Mouse (Mus musculus) adrenal gland, postnatal 36 days (tissue): ENCODE measurements around the gene Ppy. TPM values are rescaled to one million over a fixed set of nuclear protein-coding genes. Genes with fewer than 3 reads are reported as not detected.

Source experiments
- DNase-seq, 2 experiments: peaks; one replicate each; pipeline ENCODE4 v3.0.0; 2021; ENCODE audit warnings: mixed read lengths in 1 of 2
- long read RNA-seq, 2 experiments: library from polyadenylated mRNA; stranded (forward); transcript quantifications; one replicate each; pipeline ENCODE4 v2.0.0; 2021; ENCODE audit warnings: borderline sequencing depth in 2 of 2
- total RNA-seq, 2 experiments: library from RNA; stranded (reverse); gene quantifications; 2 replicates each; pipeline ENCODE4 v1.2.3; 2021

The Ppy gene
- total RNA-seq, result not detected
- long read RNA-seq, experiment 1, result 0 reads
- long read RNA-seq, experiment 2, result 0 reads

DNA sequence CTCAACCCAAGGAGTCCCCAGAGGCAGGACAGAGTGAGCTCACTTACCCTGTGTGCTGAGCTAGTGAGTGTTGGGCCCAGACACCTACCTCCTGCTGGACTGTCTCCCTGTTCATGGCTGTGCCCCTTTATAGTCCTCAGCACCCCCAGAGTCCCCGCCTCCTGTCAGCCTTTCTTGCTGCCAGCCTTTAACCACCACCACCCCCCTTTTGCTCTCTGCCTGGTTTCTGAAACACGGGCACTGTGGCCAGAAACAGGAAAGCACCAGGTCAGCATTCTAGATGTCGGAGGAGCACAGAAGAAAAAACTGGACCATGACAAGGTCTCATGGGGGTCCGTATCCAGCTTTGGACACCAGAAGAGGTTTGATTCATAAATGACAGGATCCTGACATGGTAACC is at the start of gene Ppy:
TSS of gene Ppy (minus strand) at position 101 of the 400 bp plus-strand sequence.
- no peak for DNase-seq

DNA sequence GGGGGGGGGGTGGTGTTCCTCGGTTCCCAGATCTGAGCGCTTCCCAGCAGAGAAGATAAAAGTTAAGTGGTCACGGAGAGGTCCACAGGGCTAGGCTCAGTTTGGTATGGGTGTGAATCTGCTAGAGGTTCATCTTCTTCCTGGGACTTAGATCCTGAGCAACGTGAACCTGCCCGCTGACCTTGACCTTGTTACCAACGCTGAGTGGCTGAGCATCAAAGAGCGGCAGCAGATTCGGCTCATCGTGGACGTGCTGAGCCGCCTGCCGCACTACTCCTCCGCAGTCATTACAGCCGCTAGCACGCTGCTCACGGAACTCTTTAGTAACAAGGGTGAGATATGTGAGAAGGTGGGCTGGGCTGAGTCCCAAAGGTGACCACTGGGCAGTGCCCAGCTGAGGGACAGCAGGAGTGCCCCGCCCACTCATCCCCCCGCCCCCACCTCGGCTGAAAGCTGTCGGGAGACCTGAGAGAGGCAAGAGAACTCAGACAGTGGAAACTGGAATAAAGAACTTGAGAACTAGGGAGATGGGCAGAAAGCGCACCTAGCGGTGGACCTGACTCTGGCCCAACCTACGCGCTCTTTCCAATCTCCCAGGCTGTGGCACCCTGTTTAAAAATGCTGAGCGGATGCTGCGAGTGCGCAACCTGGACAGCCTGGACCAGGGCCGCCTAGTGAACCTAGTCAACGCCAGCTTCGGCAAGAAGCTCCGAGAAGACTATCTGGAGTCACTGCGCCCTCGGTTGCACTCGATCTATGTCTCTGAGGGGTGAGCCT is 46.3 kb upstream of the Ppy start:
- DNase-seq, result no peak

DNA sequence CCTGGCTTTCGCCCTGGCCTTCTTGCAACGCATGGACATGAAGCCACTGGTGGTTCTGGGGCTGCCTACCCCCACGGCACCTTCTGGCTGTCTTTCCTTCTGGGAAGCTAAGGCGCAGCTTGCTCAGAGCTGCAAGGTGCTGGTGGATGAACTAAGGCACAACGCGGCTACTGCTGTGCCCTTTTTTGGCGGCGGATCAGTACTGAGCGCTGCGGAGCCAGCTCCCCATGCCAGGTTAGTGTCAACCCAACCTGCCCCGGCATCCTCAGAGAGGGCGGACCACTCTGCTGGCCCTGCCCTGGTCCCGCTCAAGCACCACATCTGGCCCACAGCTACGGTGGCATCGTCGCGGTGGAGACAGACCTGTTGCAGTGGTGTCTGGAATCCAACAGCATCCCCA is 45.4 kb upstream of the Ppy start:
- DNase-seq, result no peak

DNA sequence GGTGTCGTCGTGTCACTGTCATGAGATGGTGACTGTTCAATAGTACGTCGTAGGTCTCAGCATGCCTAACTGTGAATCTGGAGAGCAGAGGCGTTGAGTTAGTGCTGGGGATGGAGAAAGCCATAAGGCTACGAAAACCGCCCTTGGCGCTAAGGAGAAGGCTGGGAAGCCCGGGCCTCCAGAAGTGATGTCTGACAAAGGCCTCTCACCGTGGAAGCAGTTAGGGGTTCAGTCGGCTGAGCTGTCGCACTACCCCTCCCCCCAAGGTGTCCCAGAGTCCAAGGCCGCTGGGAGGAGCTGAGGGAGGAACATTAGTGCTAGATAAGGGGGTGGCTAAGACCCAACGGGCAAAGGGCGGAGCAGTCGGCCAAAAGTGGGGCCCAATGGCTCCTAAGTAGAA is 44.9 kb upstream of the Ppy start:
- peak; percentile 36 to 70 for DNase-seq

DNA sequence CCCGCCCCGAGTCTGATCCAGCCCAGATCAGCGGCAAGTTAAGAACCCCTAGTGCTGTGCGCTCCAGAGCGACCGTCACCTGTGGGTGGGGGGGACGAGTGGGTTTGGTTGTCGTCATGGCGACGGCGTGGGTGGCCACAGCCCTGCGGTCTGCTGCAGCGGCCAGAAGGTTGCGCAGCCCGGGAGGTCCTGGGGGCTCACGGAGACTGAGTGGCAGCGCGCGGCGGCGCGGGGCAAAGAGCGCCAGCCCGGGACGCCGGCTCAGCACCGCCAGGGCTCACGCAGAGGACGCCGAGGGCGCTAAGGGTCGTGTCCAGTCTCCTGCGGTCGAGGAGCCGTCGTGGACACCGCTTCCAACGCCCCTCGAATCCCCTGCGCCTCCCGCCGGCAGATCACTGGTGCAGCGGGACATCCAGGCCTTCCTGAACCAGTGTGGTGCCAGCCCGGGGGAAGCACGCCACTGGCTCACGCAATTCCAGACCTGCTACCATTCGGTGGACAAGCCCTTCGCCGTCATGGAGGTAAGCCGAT is 44.4 kb upstream of the Ppy start, which contains the start of gene Nags:
TSS of gene Nags (plus strand) at position 43 of the 531 bp plus-strand sequence.
- DNase-seq, result peak in 1 of 2 experiments; percentile 39

DNA sequence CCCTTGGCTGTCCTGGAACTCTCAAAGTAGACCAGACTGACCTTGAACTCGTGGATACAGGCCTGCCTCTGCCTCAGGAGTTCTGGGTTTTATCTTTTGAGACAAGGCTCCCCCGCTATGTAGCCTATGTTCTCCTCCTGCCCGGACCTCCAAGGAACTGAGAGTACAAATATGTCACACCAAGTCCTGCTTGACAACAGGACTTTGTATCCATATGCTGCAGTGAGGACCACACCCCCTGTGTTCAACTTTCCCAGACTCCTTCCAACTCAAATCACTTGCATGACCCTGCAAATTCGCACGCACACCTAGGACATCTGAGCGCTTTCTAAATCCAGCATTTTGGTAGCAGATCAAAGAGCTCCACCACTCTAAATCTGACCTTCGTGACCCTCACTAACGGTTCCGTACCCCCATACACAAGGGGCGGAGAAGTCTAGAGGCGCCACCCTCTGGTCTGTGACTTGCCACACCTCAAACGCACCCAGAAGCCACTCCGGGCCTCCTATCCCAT is 43.9 kb upstream of the Ppy start:
- no peak for DNase-seq

DNA sequence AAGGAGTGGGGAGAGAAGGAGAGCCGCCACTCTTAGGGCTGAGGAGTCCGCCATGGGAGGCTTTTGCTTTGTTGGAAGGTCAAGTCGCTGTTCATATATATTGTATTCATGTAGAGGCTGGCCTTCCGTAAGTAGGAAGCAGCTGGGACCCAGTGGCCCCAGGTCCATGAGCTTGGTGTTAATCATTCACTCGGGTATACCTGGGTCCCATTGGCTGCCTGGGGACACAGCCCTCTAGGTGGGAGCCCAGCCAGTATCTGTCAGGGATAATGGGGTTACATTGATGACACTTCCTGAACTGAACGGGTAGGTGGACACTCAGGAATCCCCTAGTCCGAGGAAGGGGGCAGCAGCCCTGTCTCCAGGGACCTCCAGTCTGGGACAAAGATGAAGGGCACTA is 41.2 kb upstream of the Ppy start:
- no peak for DNase-seq

DNA sequence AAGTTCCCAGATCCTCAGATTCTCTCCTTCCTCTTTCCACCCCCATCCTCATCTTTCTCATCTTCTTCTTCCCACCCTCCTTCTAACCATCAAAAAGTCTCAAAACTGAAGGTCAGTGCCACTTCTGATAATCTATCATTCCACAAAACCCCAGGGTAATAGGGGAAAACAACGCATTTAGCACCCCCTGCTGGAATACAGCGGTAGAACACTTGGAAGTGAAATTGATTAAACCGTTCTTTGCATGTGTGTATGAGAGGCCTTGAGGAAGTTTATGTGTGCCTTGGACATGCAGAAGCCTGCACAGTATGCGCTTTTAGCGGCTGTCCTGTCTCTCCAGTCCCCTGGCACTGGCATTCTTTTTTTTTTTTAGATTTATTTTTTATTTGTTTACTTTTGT is 39.4 kb upstream of the Ppy start:
- peak; percentile 54 to 71 for DNase-seq

DNA sequence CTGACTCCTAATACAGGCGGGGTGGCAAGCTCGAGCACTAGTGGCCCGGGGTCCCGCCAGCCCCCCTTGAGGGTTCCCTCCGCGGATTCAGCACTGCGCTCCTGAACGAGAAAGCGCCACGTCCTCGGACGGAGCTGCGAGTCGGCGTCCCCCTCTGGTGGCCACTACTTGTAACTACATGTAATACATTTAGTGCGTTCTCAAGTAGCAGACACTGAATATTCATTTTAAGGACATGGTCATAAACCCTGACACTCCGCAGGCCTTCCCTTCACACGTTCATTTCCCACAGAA is 37.3 kb upstream of the Ppy start:
- DNase-seq, result peak; percentile 67 to 79

DNA sequence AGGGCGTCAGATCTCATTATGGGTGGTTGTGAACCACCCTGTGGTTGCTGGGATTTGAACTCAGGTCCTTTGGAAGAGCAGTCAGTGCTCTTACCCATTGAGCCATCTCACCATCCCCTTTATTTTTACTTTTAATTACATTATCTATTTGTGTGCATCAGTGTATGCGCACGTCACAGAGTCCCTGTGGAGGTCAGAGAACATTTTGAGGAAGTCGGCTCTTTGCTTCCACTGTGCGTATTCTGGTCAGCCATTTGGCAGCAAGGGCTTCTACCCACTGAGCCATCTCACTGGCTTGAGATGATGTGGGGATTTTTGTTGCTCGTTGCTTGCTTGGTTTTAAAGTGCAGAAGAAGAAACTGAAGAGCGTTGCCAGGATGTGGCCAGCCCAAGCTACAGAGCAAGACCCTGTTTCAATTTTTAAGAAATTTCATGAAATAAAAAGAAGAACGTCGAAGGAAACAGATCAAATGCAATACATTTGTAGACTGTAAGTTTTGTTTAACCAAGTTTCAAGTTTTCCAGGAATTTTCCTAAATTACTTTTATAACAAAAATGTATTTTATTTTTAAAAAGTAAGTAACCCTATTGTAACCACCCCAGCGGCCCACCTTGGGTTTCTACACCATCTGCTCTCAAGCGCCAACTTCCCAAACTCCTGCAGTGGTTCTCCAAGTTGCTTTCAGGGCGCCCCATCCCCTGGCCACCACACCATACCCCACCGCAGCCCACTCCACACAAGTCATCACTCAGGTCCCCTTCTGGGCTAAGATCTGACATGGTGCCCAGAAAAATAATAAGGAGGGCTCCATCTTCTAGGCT is 36.7 kb upstream of the Ppy start:
- no peak for DNase-seq

DNA sequence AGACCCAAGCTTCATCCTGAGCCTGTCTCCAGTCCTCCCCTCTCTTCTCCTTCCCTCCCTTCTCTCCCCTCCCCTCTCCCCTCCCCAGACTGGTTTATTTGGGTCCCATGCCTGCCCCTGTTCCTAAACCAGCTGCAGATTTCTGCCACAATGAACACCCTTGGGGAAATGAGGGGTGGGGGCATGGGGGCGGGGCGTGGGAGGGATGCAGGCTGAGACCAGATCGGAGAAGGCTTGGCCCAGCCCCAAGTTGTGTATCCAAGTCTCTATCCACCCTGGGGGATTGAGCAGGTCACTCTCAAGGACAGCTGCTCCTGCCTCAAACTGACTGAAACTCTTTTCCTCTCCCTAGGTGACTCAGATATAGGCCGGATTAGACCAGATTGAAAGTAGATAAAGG is 33.4 kb upstream of the Ppy start:
- DNase-seq, result no peak

DNA sequence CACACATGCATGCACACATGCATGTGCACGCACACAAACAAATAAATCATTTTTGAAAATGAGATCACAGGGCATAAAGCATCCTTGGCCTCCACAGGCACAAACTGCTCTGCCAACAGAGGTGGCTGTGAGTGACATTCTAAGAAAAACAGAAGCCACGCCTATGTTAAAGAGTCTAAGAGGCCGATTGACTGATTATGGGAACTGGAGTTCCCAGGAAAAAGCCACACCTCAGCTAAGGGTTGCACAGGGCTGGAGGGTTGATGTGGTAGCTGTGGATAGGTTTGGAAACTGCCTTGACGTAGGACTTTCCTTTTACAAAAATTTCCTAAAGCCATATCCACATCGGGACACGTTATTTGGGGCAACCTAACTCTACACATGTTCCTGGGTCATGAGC is 16.3 kb upstream of the Ppy start:
- no peak for DNase-seq

DNA sequence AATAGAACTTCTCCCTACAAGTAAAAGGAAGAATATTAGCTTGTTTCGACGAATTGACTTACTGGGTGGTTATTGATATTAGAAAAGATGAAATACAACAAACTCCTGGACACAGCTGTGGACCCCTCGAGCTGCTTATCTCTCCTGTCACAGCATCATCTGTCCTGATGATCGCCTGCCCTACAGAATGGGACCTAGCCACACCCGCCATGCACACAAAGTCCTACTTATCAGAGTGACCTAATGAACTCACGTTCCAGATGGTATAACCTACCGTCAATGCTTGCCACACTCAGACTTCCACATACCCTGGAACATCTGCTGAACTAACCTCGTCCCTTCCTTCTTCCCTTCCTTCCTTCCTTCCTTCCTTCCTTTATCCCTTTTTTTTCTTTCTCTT is 15.1 kb upstream of the Ppy start:
- DNase-seq, result no peak

DNA sequence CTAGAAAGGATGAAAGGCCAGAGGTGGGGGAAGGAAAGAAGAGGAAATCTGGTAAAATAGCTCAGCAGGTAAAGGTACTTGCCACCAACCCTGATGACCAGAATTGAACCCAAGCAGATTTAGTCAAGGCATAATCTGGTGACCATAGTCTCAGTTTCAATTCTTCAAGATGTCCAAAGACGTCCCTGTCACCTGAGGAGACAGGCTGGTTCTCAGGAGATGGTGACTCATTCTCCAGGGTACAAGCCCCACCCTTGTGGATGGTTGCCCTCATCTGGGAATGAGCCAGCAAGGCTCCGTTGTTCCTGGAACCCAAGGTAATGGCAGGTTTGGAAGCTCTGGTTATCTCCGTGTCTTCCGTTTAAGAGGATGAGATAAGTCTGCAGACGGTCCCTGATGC is 10.5 kb upstream of the Ppy start:
- no peak for DNase-seq

DNA sequence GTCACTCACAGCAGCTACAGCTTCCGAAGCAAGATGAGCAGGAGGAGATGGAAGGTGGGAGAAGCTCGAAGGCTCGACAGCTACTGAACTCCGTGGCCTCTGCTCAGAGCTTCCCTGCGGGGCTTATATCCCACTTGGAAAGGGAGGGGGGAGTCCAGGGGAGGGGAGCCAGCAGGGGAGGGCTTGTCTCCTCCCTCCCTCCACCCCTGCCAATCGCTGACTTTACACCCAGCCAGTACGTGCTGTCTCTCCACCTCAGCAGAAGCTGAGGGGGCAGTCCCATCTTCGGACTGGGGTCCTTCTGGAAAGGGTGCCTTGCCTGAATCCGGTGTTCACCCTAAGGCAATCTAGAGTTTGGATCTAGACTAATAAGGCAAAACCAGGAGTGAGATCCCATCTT is 6.6 kb upstream of the Ppy start, which contains the start of gene Pyy:
TSS of gene Pyy (minus strand) at position 101 of the 400 bp plus-strand sequence.
- no peak for DNase-seq

DNA sequence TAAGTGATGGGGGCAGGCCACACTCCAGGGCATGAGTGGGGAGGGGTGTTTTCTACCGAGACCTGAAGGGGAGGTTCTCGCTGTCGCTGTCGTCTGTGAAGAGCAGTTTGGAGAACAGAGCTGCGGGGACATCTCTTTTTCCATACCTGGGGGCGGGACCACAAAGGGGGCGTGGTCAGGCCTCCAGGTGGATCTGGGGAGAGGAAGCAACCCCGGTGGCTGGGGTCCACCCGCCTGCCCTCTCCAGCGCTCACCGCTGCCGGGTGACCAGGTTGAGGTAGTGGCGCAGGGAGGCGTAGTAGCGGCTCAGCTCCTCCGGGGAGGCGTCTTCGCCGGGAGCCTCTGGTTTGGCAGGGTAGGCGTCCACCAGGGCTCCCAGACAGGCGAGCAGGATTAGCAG is 5.8 kb upstream of the Ppy start:
- no peak for DNase-seq

DNA sequence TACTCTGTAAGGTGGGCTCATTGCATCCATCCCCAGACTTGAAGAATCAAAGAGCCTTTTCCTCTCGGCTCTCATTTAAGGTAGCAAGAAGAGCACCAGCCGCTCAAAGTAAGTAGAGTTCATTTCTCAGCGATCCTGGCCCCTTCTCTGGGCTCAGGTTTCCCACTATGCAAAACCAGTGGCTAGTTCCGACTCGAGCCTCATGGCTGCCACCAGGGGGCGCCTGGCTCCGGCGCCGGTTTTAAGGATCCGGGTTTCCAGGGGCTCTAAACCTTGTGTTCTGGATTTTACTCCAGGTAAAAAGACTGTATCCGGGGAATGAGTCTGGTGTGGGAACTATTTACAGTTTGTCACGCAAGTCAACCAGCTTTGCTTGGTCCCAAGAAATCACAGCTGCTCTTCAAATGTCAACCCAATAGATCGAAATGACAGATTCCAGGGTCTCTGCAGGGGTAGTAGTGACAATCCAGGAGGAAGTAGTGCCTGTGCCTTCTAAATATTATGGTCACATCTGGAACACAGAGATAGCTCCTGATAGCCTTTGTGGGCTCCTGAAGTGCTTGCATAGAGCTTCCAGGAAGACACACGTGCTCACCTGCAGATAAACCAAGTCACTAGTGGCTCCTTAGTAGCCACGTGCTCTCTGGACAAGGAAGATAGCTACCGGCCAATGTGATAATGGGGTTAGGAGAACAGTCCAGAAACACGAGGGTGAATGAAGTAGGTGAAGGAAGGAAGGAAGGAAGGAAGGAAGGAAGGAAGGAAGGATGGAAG is 1.6 kb upstream of the Ppy start:
- DNase-seq, result peak; percentile 70 to 84

DNA sequence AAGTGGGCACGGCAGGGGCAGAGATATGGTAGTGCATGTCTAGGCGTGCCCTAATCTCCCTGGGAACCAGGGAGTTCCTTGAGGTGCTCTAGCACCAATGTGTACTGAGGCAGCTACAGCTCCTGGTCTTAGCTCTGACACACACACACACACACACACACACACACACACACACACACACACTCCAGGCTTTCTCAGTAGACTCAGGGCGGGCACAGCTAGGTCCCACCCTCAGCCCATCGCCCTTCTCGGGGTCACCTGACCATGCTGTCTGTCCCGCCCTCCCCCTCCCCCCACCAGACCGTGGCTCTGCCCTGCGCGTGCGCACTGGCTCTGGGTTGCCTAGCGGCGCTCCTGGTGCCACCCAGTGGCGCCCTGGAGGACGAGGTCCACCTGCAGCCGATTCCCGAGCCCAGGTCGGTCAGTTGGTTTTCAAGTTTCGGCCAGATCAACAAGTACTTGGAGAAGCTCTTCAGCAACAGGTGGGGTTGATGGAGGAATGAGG is 4.2 kb downstream of the Ppy start:
- peak; percentile 85 to 89 for DNase-seq

DNA sequence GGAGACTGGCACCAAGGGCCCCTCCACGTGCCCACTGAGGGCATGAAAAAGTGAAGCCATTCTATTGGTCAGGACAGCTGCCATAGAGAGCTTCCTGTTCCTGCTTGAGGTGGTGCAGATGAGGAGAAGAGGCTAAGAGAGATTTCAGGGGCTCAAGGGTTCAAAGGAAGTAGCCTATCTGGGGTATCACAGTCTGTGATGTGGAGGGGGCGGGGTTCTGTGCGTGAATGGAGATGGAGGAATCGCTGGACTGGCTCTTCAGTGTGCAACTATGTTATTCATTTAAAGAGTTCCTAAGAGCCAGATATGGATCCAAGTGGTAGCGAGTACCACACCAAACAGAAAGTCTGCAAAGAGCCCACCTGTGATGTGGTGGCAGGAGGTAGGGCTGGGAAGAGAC is 4.7 kb downstream of the Ppy start:
- no peak for DNase-seq

DNA sequence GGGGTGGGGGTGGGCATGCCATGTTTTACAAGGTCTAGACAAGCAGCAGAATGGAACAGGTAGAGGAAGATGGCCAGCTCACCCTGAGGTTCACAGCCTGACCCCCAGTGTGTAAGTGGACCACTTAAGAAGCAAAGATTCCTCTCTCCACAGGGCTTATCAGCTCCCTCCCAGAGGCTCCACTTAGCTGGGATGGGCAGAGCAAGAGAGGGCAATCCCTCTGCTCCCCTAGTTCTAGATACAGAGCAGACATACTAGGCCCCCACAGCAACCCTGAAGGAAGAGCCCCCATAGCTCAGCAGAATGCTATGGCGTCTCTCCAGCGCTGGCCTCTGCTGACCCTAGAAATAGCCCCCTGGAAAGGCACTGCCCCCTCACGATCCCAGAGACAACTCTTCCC is 5.4 kb downstream of the Ppy start:
- DNase-seq, result no peak

DNA sequence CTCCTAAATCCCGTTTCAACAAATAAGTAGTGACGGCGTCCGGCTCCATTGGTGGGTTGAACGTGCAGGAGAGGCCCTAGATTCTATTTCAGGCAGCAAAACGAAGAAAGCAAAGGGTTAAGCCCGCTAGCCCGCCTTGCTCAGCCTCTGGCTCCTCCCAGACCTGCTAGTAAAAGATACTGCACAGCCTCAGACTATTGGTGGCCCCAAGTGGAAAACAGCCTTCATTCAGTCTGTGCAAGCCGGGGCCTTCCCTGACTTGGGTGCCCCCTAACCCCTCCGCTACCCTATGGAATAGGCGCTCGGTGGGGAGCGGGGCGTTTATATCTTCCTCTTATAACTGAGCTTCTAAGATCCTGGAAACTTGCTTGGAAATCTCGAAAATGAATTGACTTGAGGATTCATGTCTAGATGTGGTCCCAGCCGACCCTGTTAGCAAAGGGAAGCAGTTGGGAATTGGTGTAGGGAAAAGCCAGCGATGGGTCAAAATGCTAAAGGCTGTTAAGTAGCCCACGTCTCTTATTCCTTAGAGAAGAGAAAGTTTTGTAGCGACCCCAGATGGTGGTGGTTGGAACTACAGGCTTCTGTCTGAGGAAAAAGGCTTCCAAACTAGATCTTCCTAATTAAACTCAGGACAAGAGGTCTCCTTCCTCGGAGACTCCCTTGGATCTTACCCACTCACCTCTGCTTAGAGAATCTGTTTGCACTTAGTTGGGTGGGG is 11.9 kb downstream of the Ppy start:
- peak; percentile 64 to 75 for DNase-seq
